Mouse (Mus musculus): Measurements from ENCODE around the gene AC161166.1. TPM values are rescaled to one million over a fixed set of nuclear protein-coding genes. Genes with fewer than 3 reads are reported as not detected.
"Not testable (repeated sequence)": the region's sequence is repeated elsewhere in the genome, so short reads cannot be mapped to it uniquely, and the experiment has no call there.

The AC161166.1 gene
- polyA plus RNA-seq, 1 experiment from 2014 or later, result not detected

- Histone ChIP-seq H3K4me3 (ENCODE audit: low read depth, low read length) (no peak overlapping the region), H3K27me3 (ENCODE audit: insufficient read depth, low read length) (peaks cover 42% of the 10 kb centered on the region), H3K9me3 (ENCODE audit: low read length) (no peaks in the 10 kb centered on the region), H3K4me2 (ENCODE audit: low read depth, low read length) (no peak overlapping the region), H3K4me1 (ENCODE audit: insufficient read depth) (peaks cover 16% of the 10 kb centered on the region), H3K36me3 (replicated peaks; ENCODE audit: insufficient read depth, low read length) (no peaks in the 10 kb centered on the region), H3K27ac (ENCODE audit: low read depth) (no peak overlapping the region), H3K9ac (replicated peaks) (no peak overlapping the region)
- WGBS (ENCODE audit: insufficient replicate concordance), result 69% methylated on average over 9 of the region's 9 CpGs
- no peak for ATAC-seq
- DNase-seq, result no peak
- TF ChIP-seq CTCF (IDR thresholded peaks at IDR 0.05; ENCODE audit: low read depth), result no peak
- no peak for TF ChIP-seq EP300 (IDR thresholded peaks at IDR 0.05; ENCODE audit: low read depth)
These were observed 26.8 kb downstream of the AC161166.1 start for GRCm38 (mm10) chr7:24485481-24485880.

DNA sequence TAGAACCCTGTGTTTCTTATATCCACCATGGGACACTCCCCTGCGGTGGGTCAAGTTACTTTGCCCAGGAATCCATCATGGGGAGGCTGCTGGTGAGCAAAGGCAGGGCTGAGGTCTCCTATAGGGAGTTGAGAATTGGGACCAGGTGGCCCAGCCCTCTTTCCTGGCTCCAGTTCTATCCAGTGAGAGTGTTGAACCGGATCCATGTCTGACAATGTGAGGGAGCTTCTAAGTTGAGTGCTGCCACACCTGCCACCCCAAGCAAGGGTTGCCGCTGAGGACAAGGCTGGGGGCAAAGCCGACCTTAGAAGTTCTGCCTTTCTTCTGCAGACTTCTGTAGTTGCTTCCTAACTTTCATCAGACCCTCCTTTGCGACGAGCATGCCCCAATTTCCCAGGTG, 29.0 kb downstream of the AC161166.1 start:
- not testable (repeated sequence) for H3K4me3 ChIP-seq (ENCODE audit: low read depth, low read length); H3K9me3 ChIP-seq (ENCODE audit: low read length); H3K4me2 ChIP-seq (ENCODE audit: low read depth, low read length); H3K36me3 ChIP-seq (replicated peaks; ENCODE audit: insufficient read depth, low read length); H3K9ac ChIP-seq (replicated peaks); ATAC-seq; H3K27ac ChIP-seq (ENCODE audit: low read depth); DNase-seq
- Histone ChIP-seq H3K4me1 (ENCODE audit: insufficient read depth) (peaks cover 16% of the 10 kb centered on the region), H3K27me3 (ENCODE audit: insufficient read depth, low read length) (peaks cover 42% of the 10 kb centered on the region)
- 45% methylated on average over 6 of the region's 6 CpGs for WGBS (ENCODE audit: insufficient replicate concordance)

- 9% methylated on average over 15 of the region's 38 CpGs for WGBS (ENCODE audit: insufficient replicate concordance)
- Histone ChIP-seq H3K4me2 (ENCODE audit: low read depth, low read length) (peak overlapping the region; percentile 86), H3K4me3 (ENCODE audit: low read depth, low read length) (peak overlapping the region; percentile 52), H3K27me3 (ENCODE audit: insufficient read depth, low read length) (peaks cover 42% of the 10 kb centered on the region), H3K36me3 (replicated peaks; ENCODE audit: insufficient read depth, low read length) (no peaks in the 10 kb centered on the region), H3K9me3 (ENCODE audit: low read length) (peaks cover 3% of the 10 kb centered on the region; the same call in 1 of the 2 replicates), H3K4me1 (ENCODE audit: insufficient read depth) (peaks cover 16% of the 10 kb centered on the region), H3K27ac (ENCODE audit: low read depth) (no peak overlapping the region), H3K9ac (replicated peaks) (peak overlapping the region; percentile 44)
- DNase-seq (no peak), ATAC-seq (0 out of 2 replicates have a peak, but pooled peaks have one; percentile 2)
- no peak for TF ChIP-seq EP300 (IDR thresholded peaks at IDR 0.05; ENCODE audit: low read depth)
- TF ChIP-seq CTCF (IDR thresholded peaks at IDR 0.05; ENCODE audit: low read depth), result no peak
These were observed 29.8 kb downstream of the AC161166.1 start for GRCm38 (mm10) chr7:24482208-24483020.

- peak within 1 kb of the TSS; percentile 86 for H3K4me2 ChIP-seq (ENCODE audit: low read depth, low read length)
- peaks cover 3% of the 10 kb centered on the region; the same call in 1 of the 2 replicates for H3K9me3 ChIP-seq (ENCODE audit: low read length)
- peaks cover 42% of the 10 kb centered on the region for H3K27me3 ChIP-seq (ENCODE audit: insufficient read depth, low read length)
- TF ChIP-seq EP300 (IDR thresholded peaks at IDR 0.05; ENCODE audit: low read depth) (no peak), CTCF (IDR thresholded peaks at IDR 0.05; ENCODE audit: low read depth) (no peak)
- DNase-seq (peak; percentile 87), ATAC-seq (peak; percentile 87)
- H3K36me3 ChIP-seq (replicated peaks; ENCODE audit: insufficient read depth, low read length), result no peaks in the 10 kb centered on the region
- H3K4me1 ChIP-seq (ENCODE audit: insufficient read depth), result peaks cover 11% of the 10 kb centered on the region
- under 1% methylated on average over 57 of the region's 83 CpGs for WGBS (ENCODE audit: insufficient replicate concordance)
- peak within 1 kb of the TSS; percentile 44 for H3K9ac ChIP-seq (replicated peaks)
- H3K27ac ChIP-seq (ENCODE audit: low read depth), result no peak within 1 kb of the TSS
- peak within 1 kb of the TSS; percentile 52 for H3K4me3 ChIP-seq (ENCODE audit: low read depth, low read length)
These were observed 30.6 kb downstream of the AC161166.1 start, which contains the start of gene Cadm4 for GRCm38 (mm10) chr7:24481474-24482207. Gene Cadm4 (plus strand): TSS chr7:24482023.

DNA sequence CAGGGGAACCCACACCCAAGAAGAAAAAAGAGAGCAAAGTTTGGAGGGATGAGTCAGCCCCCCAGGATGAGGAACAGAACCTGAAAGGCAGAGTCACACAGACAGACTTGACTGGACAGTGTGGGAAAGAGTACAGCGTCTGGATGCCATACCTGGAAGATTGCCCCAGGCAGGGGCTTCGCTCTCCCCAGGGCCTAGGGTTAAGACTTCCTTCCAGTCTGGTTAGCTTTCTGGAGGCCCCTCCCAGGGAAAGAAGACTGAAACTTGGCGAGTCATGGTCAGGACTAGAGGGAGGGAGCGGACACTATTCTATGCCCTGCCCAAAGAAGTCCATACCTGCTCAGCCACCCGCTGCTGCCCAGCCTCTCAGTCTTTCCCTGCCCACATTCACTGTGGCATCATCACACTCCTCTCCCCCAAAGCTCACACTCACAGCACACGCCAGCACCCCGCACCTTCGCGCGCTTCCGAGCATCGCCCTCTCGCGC, 31.2 kb downstream of the AC161166.1 start:
- ATAC-seq (no peak), DNase-seq (no peak)
- H3K4me1 ChIP-seq (ENCODE audit: insufficient read depth), result peaks cover 11% of the 10 kb centered on the region
- WGBS (ENCODE audit: insufficient replicate concordance), result 11% methylated on average over 14 of the region's 14 CpGs
- peak overlapping the region; percentile 86 for H3K4me2 ChIP-seq (ENCODE audit: low read depth, low read length)
- H3K9me3 ChIP-seq (ENCODE audit: low read length), result peaks cover 3% of the 10 kb centered on the region; the same call in 1 of the 2 replicates
- peak overlapping the region; percentile 52 for H3K4me3 ChIP-seq (ENCODE audit: low read depth, low read length)
- H3K9ac ChIP-seq (replicated peaks), result no peak overlapping the region
- no peak overlapping the region for H3K27ac ChIP-seq (ENCODE audit: low read depth)
- TF ChIP-seq EP300 (IDR thresholded peaks at IDR 0.05; ENCODE audit: low read depth) (no peak), CTCF (IDR thresholded peaks at IDR 0.05; ENCODE audit: low read depth) (no peak)
- H3K27me3 ChIP-seq (ENCODE audit: insufficient read depth, low read length), result peaks cover 42% of the 10 kb centered on the region
- H3K36me3 ChIP-seq (replicated peaks; ENCODE audit: insufficient read depth, low read length), result no peaks in the 10 kb centered on the region

Data from liver, postnatal 0 days (tissue).